Mouse (Mus musculus): ENCODE data around the gene Tspan31. TPM values are rescaled to one million over a fixed set of nuclear protein-coding genes. Genes with fewer than 3 reads are reported as not detected.
A peak's percentile ranks its signal among the peaks of the same experiment; 100 is the strongest.

Tspan31 gene
- total RNA-seq (2012; rRNA removed), result 49.7 and 57.2 TPM in 2 replicates
- polyA plus RNA-seq (2012; ENCODE audit: insufficient read depth in 1 of 2, insufficient read length in 2 of 2, low read depth in 1 of 2, low replicate concordance in 2 of 2, missing spikeins in 1 of 2), result 10 to 100 TPM in 1 of 2 experiments, not detected in 1; 63.1 TPM

DNA sequence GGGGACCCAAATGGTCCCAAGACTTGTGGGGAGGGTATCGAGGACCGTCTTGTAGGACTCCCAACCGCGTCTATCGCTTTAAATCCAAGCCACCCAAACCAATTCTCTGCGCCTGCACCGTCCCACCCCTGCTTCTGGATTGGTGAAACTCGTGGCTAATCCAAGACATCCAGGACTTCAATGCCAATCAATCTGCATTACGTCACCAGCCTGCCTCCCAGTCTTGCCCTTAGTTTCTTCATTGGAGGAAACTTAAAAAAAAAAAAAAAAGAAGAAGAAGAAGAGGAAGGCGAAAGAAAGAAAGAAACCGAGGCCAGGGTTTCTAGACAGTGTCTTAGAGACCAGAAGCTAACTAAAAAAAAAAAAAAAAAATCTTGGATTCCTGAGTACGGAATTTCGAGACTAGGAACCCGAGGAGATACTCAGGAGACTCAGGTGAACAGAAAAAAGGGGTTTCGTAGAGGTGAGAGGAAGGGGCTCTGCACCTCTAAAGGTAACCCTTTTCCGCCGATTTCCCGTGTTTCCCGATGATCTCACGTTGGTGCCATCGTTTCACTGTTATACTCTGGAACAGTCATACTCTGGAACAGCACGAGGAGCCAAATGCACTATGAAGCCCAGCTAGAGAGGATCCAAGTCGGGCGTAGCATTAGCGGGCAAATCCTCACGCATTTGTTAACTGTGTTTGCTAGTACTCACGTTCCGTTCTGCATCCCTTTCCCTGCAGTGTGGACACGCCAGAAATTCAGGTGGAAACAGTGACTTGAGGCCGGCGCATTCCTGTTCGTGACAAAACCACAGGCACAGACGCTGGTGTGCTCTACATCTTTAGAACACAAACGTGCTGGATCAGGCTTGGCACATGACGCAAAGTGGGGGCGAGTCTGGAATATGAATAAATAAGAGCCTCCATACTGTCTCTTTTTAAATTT is at the start of gene Tspan31:
Gene Tspan31 (minus strand): TSS at position 75 of the 932 bp plus-strand sequence.
- Histone ChIP-seq H3K9ac (ENCODE audit: control insufficient read depth, low read depth, low read length, poor library complexity, severe bottlenecking) (peak within 1 kb of the TSS; percentile 90), H3K27ac (ENCODE audit: control insufficient read depth, low read depth, low read length) (peak within 1 kb of the TSS; percentile 81), H3K4me3 (ENCODE audit: control insufficient read depth in 1 of 2, insufficient read depth in 1 of 2, low read depth in 2 of 2, low read length in 2 of 2) (peak within 1 kb of the TSS; percentile 89 to 93), H3K27me3 (ENCODE audit: control insufficient read depth in 1 of 2, insufficient read depth in 2 of 2, low read length in 2 of 2) (no peaks in the 10 kb centered on the region), H3K36me3 (ENCODE audit: control insufficient read depth in 1 of 2, insufficient read depth in 2 of 2, low read length in 2 of 2) (peaks cover 6 to 25% of the 10 kb centered on the region in 2 experiments), H3K9me3 (replicated peaks; ENCODE audit: insufficient read depth, low read length) (no peaks in the 10 kb centered on the region), H3K79me2 (ENCODE audit: control insufficient read depth, insufficient read depth, low read length, poor library complexity) (peaks cover 16% of the 10 kb centered on the region), H3K4me1 (ENCODE audit: control insufficient read depth in 1 of 2, insufficient read depth in 2 of 2, low read length in 2 of 2) (peaks cover 3 to 8% of the 10 kb centered on the region in 2 experiments; a peak in 3 of 4 replicates)
- DNase-seq (ENCODE audit: low read depth, low spot score), result peak; percentile 98
- TF ChIP-seq MYC (IDR thresholded peaks at IDR 0.05; ENCODE audit: low read depth, low read length), result peak; percentile 66
- TF ChIP-seq SMC3 (IDR thresholded peaks at IDR 0.05; ENCODE audit: low read depth, low read length), result no peak
- no peak for TF ChIP-seq MYB (IDR thresholded peaks at IDR 0.05; ENCODE audit: low read depth, low read length)
- no peak; the same call in 1 of the 2 replicates for TF ChIP-seq JUND (IDR thresholded peaks at IDR 0.05; ENCODE audit: low read depth, low read length)
- TF ChIP-seq POLR2AphosphoS5 (IDR thresholded peaks at IDR 0.05; ENCODE audit: borderline replicate concordance, low read depth, low read length), result no peak
- TF ChIP-seq CHD1 (IDR thresholded peaks at IDR 0.05; ENCODE audit: low read depth, low read length), result no peak; the same call in 1 of the 2 replicates
- TF ChIP-seq TAL1 (IDR thresholded peaks at IDR 0.05; ENCODE audit: low read length), result no peak
- TF ChIP-seq ZMIZ1 (IDR thresholded peaks at IDR 0.05; ENCODE audit: low read depth, low read length), result no peak; the same call in 1 of the 2 replicates
- TF ChIP-seq CHD2 (IDR thresholded peaks at IDR 0.05; ENCODE audit: low read length), result peak; percentile 56; the same call in 1 of the 2 replicates
- TF ChIP-seq TBP (IDR thresholded peaks at IDR 0.05; ENCODE audit: low read depth, low read length), result peak; percentile 82
- TF ChIP-seq USF2 (IDR thresholded peaks at IDR 0.05; ENCODE audit: borderline replicate concordance in 1 of 2, insufficient read depth in 1 of 2, low read depth in 1 of 2, low read length in 2 of 2), result no peak
- TF ChIP-seq ZC3H11A (IDR thresholded peaks at IDR 0.05; ENCODE audit: low read depth, low read length), result no peak
- TF ChIP-seq BHLHE40 (IDR thresholded peaks at IDR 0.05; ENCODE audit: borderline replicate concordance, low read depth, low read length), result peak; percentile 30; the same call in 1 of the 2 replicates
- no peak for TF ChIP-seq MAFK (IDR thresholded peaks at IDR 0.05; ENCODE audit: borderline replicate concordance, low read depth, low read length)
- no peak for TF ChIP-seq RAD21 (IDR thresholded peaks at IDR 0.05; ENCODE audit: low read depth, low read length)
- no peak for TF ChIP-seq RCOR1 (IDR thresholded peaks at IDR 0.05; ENCODE audit: low read depth, low read length)
- TF ChIP-seq ZNF384 (IDR thresholded peaks at IDR 0.05; ENCODE audit: low read depth, low read length), result peak; percentile 99
- peak; percentile 46 for TF ChIP-seq ELF1 (IDR thresholded peaks at IDR 0.05; ENCODE audit: low read depth, low read length)
- no peak for TF ChIP-seq E2F4 (IDR thresholded peaks at IDR 0.05; ENCODE audit: borderline replicate concordance, low read depth, low read length)
- TF ChIP-seq POLR2A (IDR thresholded peaks at IDR 0.05; ENCODE audit: control insufficient read depth in 1 of 2, insufficient read depth in 1 of 2, low read depth in 1 of 2, low read length in 2 of 2, poor library complexity in 1 of 2), result peak; percentile 21 to 88; a peak in 2 of 4 replicates
- peak; percentile 65 for TF ChIP-seq MAX (IDR thresholded peaks at IDR 0.05; ENCODE audit: low read length)
- TF ChIP-seq SIN3A (IDR thresholded peaks at IDR 0.05; ENCODE audit: low read length), result peak; percentile 79
- TF ChIP-seq ETS1 (IDR thresholded peaks at IDR 0.05; ENCODE audit: low read depth, low read length), result 0 out of 2 replicates have a peak, but pooled peaks have one; percentile 30
- TF ChIP-seq KAT2A (conservative IDR thresholded peaks at IDR 0.05; ENCODE audit: low read depth, low read length), result no peak; the same call in 1 of the 2 replicates
- TF ChIP-seq NELFE (IDR thresholded peaks at IDR 0.05; ENCODE audit: low read depth, low read length), result peak; percentile 73
- TF ChIP-seq ZKSCAN1 (IDR thresholded peaks at IDR 0.05; ENCODE audit: low read depth, low read length), result no peak
- TF ChIP-seq NRF1 (IDR thresholded peaks at IDR 0.05; ENCODE audit: insufficient read depth, low read depth, low read length, poor library complexity, severe bottlenecking), result peak; percentile 77
- TF ChIP-seq MEF2A (IDR thresholded peaks at IDR 0.05; ENCODE audit: extremely low read depth, insufficient replicate concordance, low read depth, low read length, poor library complexity, severe bottlenecking), result no peak
- TF ChIP-seq POLR2AphosphoS2 (IDR thresholded peaks at IDR 0.05; ENCODE audit: low read length), result peak; percentile 57; the same call in 1 of the 2 replicates
- peak; percentile 66 for TF ChIP-seq MXI1 (IDR thresholded peaks at IDR 0.05; ENCODE audit: low read depth, low read length)
- TF ChIP-seq UBTF (IDR thresholded peaks at IDR 0.05; ENCODE audit: borderline replicate concordance, insufficient read depth, low read depth, low read length), result no peak
- no peak for TF ChIP-seq GABPA (IDR thresholded peaks at IDR 0.05; ENCODE audit: low read depth, low read length)
- no peak for TF ChIP-seq GATA1 (IDR thresholded peaks at IDR 0.05; ENCODE audit: low read depth, low read length)
- TF ChIP-seq USF1 (IDR thresholded peaks at IDR 0.05; ENCODE audit: low read depth, low read length), result peak; percentile 57
